Mouse (Mus musculus) heart, embryonic 13.5 days (tissue): ENCODE results near the gene Celf6. TPM values are rescaled to one million over a fixed set of nuclear protein-coding genes. Genes with fewer than 3 reads are reported as not detected.

Experiments
- ATAC-seq: fragments of 200-750 bp; cut with Nextera tagmentation; 2 replicates; pipeline ENCODE4 v1.8.0; 2017; ENCODE audit warnings: moderate TSS enrichment; ENCODE audit not compliant: insufficient number of reproducible peaks, low FRiP score, low TSS enrichment; ENCODE audit errors: extremely low read depth
- H3K27ac ChIP-seq: fragments of 300-500 bp; sonication (generic); replicated peaks from 2 replicates; pipeline ENCODE4 v1.5.1; 2015; ENCODE audit warnings: moderate library complexity, mild to moderate bottlenecking, inconsistent platforms
- H3K27me3 ChIP-seq: fragments of 300-500 bp; sonication (generic); replicated peaks from 2 replicates; pipeline ENCODE4 v1.6.1; 2015; ENCODE audit warnings: mild to moderate bottlenecking, inconsistent platforms
- H3K36me3 ChIP-seq: fragments of 300-500 bp; sonication (generic); 2 replicates; pipeline ENCODE4 v1.6.1; 2015; ENCODE audit warnings: mild to moderate bottlenecking, inconsistent platforms
- H3K4me1 ChIP-seq: fragments of 300-500 bp; sonication (generic); 2 replicates; pipeline ENCODE4 v1.6.1; 2015; ENCODE audit warnings: inconsistent platforms
- H3K4me2 ChIP-seq: fragments of 300-500 bp; sonication (generic); 2 replicates; pipeline ENCODE4 v1.6.1; 2015; ENCODE audit warnings: inconsistent platforms, mild to moderate bottlenecking, moderate library complexity
- H3K4me3 ChIP-seq: fragments of 300-500 bp; sonication (generic); 2 replicates; pipeline ENCODE4 v1.5.1; 2015; ENCODE audit warnings: moderate library complexity, mild to moderate bottlenecking, inconsistent platforms
- H3K9ac ChIP-seq: fragments of 300-500 bp; sonication (generic); 2 replicates; pipeline ENCODE4 v1.6.1; 2015; ENCODE audit warnings: inconsistent platforms, mild to moderate bottlenecking, moderate library complexity
- H3K9me3 ChIP-seq: fragments of 300-500 bp; sonication (generic); 2 replicates; pipeline ENCODE4 v1.6.1; 2016; ENCODE audit warnings: inconsistent platforms
- WGBS: fragments of 180-500 bp; shearing (Covaris S2); methylation state at CpG from one replicate; pipeline ENCODE4 v1.1.7; 2015; ENCODE audit warnings: mixed read lengths; 5-methylcytosine and 5-hydroxymethylcytosine counted together
- polyA plus RNA-seq: library from polyadenylated mRNA; unstranded; fragments of >200 nt; fragmentation: Nextera tagmentation; extraction: Ambion mirVana; gene quantifications from 2 replicates; pipeline ENCODE4 v1.2.1, GENCODE M21; 2015

Gene Celf6
- polyA plus RNA-seq, 1 experiment from 2014 or later = 0.23 TPM

- H3K9me3 ChIP-seq = no peaks in the 10 kb centered on the region
- H3K27me3 ChIP-seq = no peaks in the 10 kb centered on the region
- no peak overlapping the region for H3K9ac ChIP-seq
- ATAC-seq = no peak
- peaks cover 79% of the 10 kb centered on the region for H3K36me3 ChIP-seq
- H3K4me2 ChIP-seq = no peak overlapping the region
- no peak overlapping the region for H3K27ac ChIP-seq
- H3K4me1 ChIP-seq = no peaks in the 10 kb centered on the region
- WGBS = 86% methylated on average over 4 of the region's 4 CpGs
- no peak overlapping the region for H3K4me3 ChIP-seq
Measured at GRCm38 (mm10) chr9:59639936-59640335, 62.2 kb downstream of the Celf6 start.

DNA sequence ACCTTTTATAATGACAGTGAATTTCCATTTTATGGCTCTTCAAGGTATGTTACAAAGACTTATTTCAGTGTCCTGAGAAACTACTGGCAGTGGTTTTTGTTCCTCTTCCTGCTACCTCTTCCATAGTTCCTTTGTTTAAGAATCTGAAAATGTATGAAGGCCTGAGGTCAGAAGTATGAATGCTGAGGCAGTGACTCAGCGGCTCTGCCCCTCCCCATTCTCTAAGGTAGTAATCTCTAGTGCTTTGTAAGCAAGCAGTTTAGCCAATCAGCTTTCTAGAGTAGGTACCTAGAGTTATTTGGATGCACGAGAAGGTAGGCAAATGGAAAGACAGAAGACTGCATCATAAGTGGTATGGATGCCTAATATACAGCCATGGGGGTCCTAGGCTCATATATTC is 63.6 kb downstream of the Celf6 start:
- ATAC-seq = no peak
- Histone ChIP-seq H3K27ac (no peak overlapping the region), H3K4me2 (no peak overlapping the region), H3K4me3 (no peak overlapping the region), H3K9me3 (no peaks in the 10 kb centered on the region), H3K9ac (no peak overlapping the region), H3K4me1 (no peaks in the 10 kb centered on the region), H3K27me3 (no peaks in the 10 kb centered on the region), H3K36me3 (peaks cover 69% of the 10 kb centered on the region)
- WGBS = 83% methylated on average over 2 of the region's 2 CpGs

- Histone ChIP-seq H3K4me1 (peaks cover 9% of the 10 kb centered on the region; the same call in 1 of the 2 replicates), H3K4me2 (no peak overlapping the region), H3K27me3 (no peaks in the 10 kb centered on the region), H3K9ac (no peak overlapping the region), H3K36me3 (peaks cover 50% of the 10 kb centered on the region), H3K9me3 (no peaks in the 10 kb centered on the region), H3K4me3 (no peak overlapping the region), H3K27ac (no peak overlapping the region)
- WGBS = 91% methylated on average over 4 of the region's 4 CpGs
- ATAC-seq = no peak
Measured at GRCm38 (mm10) chr9:59649911-59650310, 72.2 kb downstream of the Celf6 start.

DNA sequence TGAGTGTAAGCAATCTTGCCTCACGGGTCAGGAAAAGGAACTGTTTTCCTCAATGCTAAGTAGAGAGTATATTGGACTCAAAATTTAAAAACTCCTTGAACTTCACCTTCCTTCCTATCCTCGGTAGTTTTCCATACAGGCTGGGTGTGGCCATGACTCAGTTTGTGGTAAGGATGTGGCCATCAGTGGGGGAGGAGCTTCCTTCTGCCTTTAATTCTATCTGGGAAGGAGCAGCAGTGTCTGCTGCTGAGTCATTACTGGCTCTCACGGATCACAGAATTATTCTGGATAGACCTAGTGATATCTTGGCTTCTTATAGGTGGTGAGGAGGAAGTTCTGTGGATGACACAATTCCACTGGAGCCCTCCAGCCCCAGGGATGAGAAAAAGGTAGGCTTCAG is 75.7 kb downstream of the Celf6 start:
- Histone ChIP-seq H3K9me3 (no peaks in the 10 kb centered on the region), H3K9ac (no peak overlapping the region), H3K4me3 (no peak overlapping the region), H3K27ac (no peak overlapping the region; the same call in 1 of the 2 replicates), H3K27me3 (no peaks in the 10 kb centered on the region), H3K36me3 (peaks cover 35% of the 10 kb centered on the region), H3K4me2 (no peak overlapping the region; the same call in 1 of the 2 replicates), H3K4me1 (peaks cover 25% of the 10 kb centered on the region)
- WGBS = 17% methylated on average over 3 of the region's 3 CpGs
- ATAC-seq = no peak

- Histone ChIP-seq H3K9me3 (no peaks in the 10 kb centered on the region), H3K36me3 (peaks cover 27% of the 10 kb centered on the region), H3K4me3 (no peak overlapping the region), H3K4me1 (peaks cover 35% of the 10 kb centered on the region), H3K4me2 (no peak overlapping the region), H3K27me3 (no peaks in the 10 kb centered on the region), H3K27ac (no peak overlapping the region), H3K9ac (no peak overlapping the region)
- WGBS = 69% methylated on average over 2 of the region's 2 CpGs
- ATAC-seq = no peak
Measured at GRCm38 (mm10) chr9:59654450-59654983, 76.8 kb downstream of the Celf6 start.

- H3K27ac ChIP-seq = peak within 1 kb of the TSS; percentile 99
- peak within 1 kb of the TSS; percentile 99 for H3K9ac ChIP-seq
- H3K9me3 ChIP-seq = no peaks in the 10 kb centered on the region
- H3K4me1 ChIP-seq = peaks cover 51% of the 10 kb centered on the region
- peak; percentile 88 for ATAC-seq
- no peaks in the 10 kb centered on the region for H3K27me3 ChIP-seq
- peak within 1 kb of the TSS; percentile 89 for H3K4me2 ChIP-seq
- peaks cover 27% of the 10 kb centered on the region for H3K36me3 ChIP-seq
- under 1% methylated on average over 46 of the region's 46 CpGs for WGBS
- peak within 1 kb of the TSS; percentile 88 for H3K4me3 ChIP-seq
Measured at GRCm38 (mm10) chr9:59655958-59656634, 78.4 kb downstream of the Celf6 start, which contains the start of gene Pkm. TSS of gene Pkm (plus strand) at chr9:59656368.

Other genes with a start within 250 kb of the Celf6 start
- gene Bbs4, start 224.4 kb upstream of the Celf6 start, polyA plus RNA-seq = 7.6 and 8.5 TPM in 2 replicates
- 14.0 and 14.5 TPM in 2 replicates for gene Arih1, start 91.3 kb upstream of the Celf6 start, polyA plus RNA-seq
- gene Hexa, start 38.4 kb upstream of the Celf6 start, polyA plus RNA-seq = 74.6 and 77.5 TPM in 2 replicates
- gene Tmem202, start 38.1 kb upstream of the Celf6 start, polyA plus RNA-seq = 0.32 and 0.36 TPM in 2 replicates
- 16.6 and 18.1 TPM in 2 replicates for gene Parp6, start 39.4 kb downstream of the Celf6 start, polyA plus RNA-seq
- gene Pkm, start 78.5 kb downstream of the Celf6 start, polyA plus RNA-seq = 1,816 and 1,974 TPM in 2 replicates
- gene Gramd2, start 102.2 kb downstream of the Celf6 start, polyA plus RNA-seq = 0.24 and 0.29 TPM in 2 replicates
- gene Senp8, start 172.8 kb downstream of the Celf6 start, polyA plus RNA-seq = 8.9 and 11.1 TPM in 2 replicates
- gene Myo9a, start 173.0 kb downstream of the Celf6 start, polyA plus RNA-seq = 7.1 and 7.3 TPM in 2 replicates